Mouse (Mus musculus) heart, adult 18-20 months (tissue): ENCODE results near the gene Adck1. TPM values are rescaled to one million over a fixed set of nuclear protein-coding genes. Genes with fewer than 3 reads are reported as not detected.

ENCODE experiments used
- DNase-seq, 2 experiments: peaks; one replicate each; pipeline ENCODE4 v3.0.0; 2021 to 2022; ENCODE audit warnings: mixed read lengths in 1 of 2
- total RNA-seq, 2 experiments: library from RNA; stranded (reverse); gene quantifications; 2 replicates each; pipeline ENCODE4 v1.2.3; 2021

Gene Adck1
- total RNA-seq, 2 experiments from 2014 or later: 23.4 to 28.1 TPM

DNA sequence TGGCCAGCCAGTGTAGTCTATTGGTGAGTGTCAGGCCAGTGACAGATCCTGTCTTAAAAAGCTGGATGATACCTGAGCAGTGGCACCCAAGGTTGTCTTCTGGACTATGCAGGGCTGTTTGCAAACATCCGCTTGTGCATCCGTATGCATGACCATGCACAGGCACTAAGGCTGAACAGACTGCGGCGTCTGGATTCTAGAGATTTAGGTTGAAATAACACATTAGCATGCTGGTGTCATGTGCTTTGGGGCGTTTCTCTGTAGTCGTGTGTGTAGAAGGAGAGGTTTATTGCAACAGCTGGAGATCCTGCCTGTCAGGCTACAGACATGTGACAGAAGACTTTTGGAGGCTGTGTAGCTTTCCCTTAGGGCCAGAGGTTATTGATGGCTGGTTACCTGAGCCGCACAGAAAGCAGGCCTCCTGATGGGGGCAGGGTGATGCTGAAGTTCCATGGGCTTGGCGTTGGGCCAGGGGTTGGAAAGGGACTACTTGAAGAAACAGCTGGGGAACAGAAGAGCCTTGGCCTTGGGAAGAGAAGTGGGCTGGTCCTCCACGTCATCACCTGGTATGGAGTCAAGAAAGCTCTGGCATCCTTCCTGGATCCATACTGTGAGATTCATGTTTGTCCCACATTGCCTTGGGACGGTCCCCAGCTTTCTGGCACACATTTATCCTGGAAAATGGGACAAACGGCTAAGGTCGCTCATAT lies 59.7 kb downstream of the Adck1 start:
- peak; percentile 27 to 35 for DNase-seq

DNA sequence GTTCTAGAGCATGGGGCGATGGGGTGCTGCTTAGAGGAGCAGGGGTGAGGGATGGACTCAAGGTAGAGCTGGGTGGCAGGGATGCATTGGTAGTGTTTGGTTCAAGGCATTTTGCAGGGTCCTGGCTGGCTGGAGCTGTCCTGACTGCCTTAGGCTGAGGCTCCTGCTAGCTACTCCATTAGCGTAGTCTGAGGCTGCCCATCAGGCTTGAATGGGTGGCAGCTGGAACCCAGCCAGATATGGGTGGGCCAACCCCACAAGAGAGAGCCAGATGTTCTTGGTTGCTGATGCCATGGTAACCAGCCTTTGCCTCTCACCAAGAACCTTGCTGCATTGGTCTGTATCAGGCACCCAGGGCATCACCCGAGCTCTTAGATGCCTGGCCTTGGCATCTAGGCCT lies 66.6 kb downstream of the Adck1 start:
- no peak for DNase-seq

DNA sequence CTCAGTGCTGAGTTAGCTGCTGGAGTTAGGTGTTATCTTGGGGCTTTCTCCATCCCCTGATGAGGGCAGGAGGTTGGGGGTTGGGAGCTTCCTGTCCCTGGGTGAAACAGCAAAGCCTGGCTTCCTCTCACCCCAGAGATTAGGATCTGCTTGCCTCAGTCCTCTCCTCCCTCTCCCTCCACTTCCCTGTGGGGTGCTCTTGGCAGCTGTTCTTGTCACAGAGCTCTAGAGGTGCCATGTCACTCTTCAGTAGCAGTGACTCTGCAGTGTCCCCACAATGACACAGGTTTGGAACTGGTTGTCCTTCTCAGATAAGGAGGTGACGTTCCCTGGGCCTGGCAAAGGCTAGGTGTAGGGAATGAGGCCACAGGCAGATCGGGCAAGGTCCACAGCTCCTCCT lies 68.4 kb downstream of the Adck1 start:
- peak; percentile 58 to 75 for DNase-seq

DNA sequence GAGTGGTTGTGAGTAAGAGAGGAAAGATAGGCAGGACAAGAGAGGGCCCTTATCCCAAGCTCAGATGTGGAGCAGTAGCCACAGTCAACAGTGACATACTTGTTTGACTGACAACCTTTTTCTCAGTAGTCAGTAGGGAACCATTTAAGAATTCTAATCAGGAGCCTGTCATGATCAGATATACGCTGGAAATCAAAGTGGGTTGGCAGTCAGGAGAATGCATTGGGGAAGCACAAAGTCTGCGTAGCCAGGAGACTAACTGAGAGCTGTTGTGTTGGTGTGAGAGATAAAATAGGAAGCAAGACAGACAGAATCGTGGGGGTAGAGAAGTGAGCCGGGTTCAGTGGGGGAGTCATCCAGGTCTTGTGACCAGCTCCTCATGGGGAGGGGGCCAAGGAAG lies 71.9 kb downstream of the Adck1 start:
- DNase-seq: no peak

DNA sequence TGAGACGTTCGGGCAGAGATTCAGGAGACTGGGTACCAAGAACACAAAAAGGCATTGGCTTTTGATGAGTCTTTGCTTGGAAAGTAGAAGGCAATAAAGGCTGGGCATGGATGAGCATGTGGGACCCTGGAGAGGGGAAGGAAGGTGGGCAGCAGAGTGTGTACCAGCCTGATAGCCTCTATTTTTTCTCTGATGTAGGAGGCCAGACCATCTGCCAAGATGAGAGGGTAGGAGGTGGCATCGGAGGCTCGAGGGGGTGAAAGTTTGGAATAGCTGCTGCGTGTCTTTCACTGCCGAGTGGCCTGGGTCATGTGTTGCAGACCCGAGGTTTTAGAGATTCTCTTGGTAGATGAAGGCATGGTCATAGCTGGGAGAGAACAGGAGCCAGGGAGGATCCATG lies 72.8 kb downstream of the Adck1 start:
- DNase-seq: no peak

DNA sequence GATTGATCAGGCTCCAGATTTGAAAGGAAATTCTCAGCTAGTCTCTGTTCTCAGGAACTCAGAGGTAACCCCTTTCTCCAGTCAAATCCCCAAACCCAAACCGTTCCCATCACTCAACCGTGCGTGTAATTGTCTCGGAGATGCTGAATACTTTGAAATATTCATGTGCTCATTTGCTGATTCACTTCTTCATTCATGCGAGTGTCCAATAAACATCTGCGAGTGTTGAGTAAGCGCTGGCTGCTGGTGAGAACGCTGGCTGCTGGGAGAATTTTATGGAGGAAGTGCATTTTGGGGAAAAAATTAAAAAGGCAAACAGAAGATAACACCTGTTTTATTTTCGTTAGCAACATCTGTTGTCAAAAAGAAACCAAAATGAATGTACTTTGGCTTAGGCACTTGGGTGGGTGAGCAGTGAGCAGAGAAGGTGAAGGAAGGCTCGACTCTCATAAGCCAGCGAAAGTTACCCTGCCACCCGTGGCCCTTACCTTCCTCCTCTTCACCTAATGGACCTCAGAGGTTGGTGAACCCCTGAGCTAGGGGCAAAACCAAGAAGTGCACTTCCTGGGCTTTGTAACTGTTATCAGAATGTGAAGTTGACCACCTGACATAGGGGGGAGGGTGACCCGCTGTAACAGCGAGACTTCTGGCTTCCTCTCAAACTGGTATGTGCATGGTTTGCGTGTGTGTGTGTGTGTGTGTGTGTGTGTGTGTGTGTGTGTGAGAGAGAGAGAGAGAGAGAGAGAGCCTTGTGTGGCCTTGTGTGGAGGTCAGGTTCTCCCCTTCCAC lies 76.8 kb downstream of the Adck1 start:
- no peak for DNase-seq

DNA sequence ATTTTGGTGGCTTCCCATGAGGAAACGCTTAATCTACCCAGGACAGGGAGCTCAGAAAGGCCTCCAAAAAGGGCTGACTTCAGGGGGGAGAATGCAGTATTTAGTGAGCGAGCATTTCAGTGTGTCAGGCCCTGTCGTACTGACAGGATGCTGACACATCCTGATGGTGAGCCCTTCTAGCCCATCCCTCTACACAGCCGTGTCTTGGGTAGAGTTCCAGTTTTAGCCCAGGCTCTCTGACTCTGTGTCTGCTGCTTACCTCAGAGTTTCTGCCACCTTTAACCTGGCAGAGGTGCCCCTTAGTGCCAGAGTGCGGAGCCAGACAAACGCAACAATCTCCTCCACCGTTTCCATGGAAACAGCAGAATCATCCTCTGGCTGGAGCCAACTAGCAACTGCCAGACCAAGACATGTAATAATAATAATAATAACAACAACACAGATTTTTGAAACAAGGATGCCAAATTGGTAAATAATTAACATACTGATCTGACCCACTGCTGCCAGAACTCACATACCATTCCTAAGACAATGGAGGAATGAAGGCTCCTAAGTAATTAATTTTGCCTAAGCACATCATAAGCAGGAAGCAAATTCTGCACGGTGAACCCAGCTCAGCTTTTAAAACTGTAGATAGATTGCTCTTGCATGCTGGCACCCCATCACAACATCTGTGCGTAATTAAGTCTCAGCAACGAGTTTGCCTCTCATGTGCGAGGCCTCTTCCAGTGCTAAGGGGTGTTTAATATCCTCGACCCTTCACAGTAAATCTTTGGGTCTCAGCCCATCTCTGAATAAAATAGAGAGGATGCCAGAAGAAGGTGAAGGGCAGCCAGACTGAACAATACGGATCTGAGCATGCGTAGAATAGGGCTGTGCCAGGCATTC lies 81.8 kb downstream of the Adck1 start:
- DNase-seq: no peak

DNA sequence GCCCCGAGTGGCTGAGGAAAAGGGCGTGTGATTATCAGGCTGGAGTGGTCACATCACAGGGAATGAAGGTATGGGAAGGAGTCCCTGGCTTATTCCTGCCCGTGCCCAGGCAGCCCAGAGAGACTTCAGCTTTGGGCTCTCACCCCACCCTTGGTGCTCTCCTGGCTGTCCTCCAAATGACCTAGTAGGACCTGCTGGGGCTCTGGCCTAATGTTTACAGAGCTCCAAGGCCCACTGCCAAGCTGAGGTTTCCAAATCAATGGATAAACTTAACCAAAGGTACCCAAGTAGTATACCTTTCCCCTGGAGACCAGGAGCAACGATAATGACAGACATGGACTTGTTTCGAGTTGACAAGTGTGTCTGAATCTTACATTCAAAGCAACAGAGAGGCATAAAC lies 83.7 kb downstream of the Adck1 start:
- DNase-seq: peak; percentile 37 to 44

DNA sequence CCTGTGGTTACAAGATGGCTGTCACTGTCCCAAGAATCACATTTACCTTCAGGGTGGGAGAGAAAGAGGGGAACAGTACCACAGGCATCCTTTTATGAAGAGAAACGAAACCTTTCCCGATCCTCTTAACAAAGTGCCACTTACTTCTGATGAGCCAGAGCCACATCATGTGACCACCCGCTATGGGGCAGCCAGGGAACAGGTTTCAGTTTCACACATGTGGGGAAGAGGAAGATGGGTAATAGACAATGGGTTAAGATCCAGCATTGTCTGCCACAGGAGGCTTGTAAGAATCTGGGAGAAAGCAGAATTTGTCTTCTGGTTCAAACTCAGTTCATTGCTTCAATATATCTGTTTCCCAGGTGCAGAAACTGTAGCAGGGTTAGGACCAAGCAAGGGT lies 85.1 kb downstream of the Adck1 start:
- no peak for DNase-seq

DNA sequence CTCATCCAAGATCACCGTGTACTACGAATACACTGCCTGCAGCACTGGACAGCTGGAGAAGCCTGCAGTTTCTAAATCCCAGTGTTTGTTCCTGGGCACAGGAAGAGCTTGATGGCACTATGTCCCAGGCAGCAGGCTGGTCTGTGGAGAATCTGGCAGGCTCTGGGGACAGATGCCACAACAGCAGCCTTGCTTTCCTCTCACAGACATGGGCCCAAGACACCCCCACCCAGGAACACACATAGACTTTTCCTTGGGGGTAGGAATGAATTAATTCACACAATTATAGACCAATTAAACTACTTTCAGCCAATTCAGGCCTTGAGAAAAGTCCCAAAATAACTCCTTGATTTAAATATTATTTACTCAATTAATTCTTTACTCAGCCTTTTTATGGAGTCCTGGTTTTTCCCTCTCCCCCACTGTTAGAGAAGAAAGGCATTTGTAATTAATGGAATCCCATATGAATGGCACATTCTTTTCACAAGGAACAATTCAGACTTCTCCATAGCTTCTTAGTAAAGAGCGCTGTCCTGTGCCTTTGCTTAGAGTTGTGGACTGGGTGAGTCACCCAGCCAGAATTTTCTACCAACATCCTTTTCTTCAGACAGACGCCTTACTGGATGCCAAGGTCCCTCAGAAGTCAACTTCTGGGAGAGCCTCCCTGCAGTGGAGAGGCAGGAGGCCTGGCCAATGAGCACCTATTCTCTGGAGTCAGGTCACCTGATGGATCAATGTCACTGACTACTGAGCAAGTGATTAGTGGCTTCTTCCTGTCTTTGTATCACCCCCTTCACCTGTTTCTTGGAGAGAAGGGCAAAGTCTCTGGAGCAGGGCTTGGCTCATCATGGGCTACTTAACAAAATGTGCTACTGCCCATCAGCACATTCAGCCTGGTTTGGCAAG lies 90.6 kb downstream of the Adck1 start:
- no peak for DNase-seq

DNA sequence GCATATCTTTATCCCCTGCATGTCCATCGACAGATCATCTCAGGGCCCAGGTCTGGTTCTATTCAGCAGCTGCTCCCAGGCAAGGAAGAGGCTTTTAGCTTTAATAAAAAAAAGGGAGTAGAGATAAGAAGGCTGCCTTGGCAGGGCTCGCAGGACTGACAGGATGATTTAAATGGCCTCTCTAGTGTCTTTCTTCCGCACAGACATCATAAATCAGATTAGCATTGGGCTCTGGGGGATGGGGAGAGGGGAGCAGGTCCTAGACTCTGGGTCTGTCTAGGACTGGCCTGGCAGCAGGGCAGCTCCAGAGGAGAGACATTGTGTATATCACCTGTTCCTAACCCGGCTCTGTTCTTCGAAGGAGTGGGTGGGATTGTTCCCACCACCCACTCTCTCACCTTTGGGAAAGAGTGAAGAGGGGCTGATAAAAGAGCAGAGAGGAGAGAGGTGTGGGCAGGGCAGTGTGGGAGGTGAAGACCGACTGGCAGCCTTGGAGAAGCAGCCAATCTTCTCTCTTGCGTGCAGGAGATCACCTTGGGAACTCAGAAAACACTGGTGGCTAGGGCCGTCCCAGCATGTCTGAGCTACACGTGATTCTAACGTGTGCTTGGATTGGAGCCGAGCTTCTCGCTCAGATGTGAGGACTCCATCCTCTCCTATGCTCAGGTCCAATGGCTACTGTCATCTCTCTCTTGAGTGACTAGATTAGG lies 94.5 kb downstream of the Adck1 start:
- DNase-seq: no peak

DNA sequence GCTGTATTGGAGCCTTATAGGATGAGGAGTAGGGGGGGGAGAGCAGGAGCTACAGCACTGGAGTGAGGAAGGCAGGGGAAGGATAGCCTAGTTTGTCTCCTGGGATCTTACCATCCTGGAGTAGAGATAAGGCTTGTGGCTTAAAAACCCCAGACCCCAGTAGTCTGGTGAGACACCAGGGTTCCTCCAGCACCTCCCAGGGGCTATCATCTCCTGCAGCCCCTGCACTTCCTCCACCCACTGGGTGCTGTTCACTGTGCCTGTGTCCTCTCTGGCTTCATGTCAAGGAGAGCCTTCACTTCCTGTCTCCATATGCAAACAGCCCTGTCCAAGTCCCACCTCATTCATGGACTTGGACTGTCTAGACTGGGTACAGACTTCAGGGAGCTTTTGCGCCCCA lies 96.7 kb downstream of the Adck1 start:
- no peak for DNase-seq

DNA sequence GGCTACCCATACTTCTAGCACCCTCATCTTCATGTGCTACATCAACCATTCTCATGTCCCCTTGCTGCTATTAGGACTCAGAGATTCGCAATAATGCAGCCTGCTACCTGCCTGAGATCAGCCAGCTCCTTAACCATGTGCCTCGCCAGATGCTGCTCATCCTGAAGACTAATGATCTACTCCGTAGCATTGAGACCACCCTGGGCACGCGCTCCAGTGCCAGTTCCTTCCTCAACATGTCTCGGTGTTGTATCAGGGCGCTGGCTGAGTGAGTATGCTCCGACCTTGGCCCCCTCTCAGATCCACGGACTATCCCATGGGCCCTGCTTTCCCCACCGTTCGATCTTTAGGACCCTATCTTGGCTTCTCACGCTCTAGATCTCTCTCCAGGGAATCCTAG lies 98.6 kb downstream of the Adck1 start:
- no peak for DNase-seq

DNA sequence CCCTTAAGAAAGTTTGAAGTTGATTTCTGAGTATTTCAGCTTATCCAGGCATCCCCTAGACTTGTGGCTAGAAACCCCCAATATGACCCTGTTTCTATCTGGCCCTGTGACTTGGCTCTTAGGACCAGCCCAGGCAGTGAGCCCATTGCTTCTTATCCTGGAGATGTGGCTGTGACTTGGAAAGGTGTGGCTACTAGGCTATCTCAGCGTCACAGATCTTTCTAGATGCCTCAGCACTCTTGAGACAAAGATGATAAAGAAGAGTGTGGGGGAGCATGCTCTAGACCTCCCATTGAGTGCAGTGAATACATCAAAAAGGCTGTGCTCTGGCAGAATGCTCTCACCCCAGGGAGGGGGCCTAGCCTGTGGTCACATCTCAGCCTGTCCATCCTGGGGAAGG lies 99.1 kb downstream of the Adck1 start:
- DNase-seq: no peak

DNA sequence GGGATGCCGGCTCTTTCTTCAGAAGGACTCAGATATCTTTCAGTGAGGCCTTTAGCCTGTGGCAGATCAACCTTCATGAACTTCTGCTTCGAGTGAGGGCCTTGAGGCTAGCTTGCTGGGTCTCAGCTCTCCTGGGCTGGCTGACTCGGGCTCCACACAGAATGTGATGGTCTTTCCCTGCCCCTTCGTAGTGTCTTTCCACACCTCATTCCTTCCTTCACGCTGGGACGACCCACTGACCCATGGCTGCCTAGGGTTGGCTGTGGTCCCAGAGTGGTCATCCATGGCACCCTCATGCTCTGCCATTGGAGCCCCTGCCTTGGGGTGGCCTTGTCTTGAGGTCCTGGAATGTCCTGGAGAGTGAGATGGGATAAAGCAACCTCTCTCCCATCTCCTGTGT lies 100.7 kb downstream of the Adck1 start:
- DNase-seq: no peak

DNA sequence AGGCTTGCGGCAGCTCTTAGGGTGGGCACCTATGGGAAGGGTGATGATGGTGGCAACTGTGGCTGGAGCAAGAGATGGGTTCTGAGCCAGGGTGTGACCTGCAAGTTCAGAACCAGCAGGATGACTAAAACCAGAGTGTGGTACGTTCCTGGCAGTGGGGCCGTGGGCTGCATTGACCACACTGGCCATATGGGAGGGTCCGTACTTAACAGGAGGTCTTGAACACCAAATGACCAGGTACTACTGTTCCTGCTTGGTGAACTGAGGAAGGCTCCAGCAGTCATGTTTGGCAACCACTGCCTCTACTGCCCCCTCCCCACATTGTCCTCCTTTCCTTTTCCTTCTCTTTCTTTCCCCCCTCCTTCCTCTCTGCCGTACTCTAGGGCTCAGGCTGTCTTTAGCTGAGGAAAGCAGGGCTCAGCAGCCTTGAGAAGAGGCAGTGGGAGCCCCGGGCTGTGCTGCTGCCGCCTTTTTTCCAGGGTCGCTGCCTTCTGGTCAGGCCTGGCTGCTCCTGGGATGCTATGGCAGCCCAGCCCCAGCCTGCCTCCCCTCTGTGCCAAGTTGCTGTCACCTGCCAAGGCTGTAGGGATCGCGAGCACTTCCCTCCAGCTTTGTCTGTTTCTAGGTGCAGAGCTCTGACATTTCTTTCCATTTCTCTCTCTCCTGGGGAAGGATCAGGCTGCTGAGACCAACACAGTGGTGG lies 103.4 kb downstream of the Adck1 start:
- DNase-seq: no peak

DNA sequence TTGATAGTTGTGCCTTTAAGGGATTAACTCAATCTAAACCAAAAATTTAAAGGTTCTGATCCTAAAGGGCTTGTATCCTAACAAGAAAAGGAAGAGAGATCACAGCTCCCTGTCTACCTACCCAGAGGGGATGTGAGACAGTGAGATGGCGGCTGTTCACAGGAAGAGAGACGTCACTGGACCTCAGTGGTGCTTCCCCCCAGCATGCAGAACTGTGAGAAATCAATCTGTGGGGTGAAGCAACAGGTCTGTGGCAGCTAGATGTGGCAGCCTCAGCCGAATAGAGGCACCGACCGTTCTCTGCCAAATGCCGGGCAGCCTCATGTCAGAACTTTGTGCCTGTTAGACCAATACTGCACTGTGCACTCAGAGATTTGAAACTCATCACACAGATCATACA lies 106.4 kb downstream of the Adck1 start:
- no peak for DNase-seq

DNA sequence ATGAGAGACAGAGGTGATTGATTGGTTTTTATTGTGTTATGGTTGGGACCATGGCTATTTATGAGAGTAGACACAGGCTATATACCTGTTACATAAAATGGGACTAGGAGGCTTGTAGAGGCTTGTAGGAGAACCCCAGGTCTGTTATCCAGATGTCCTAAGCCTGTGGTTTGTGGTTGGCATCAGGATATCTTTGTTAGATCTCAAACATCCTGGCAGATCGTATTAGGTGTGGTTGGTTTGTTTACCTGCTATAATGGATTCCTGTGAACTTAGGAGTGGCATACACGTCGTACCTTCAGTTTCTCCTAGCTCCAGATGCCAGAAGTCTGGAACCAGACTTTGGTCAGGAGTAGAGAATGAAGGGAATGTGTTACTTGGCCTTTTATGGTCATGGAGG lies 106.9 kb downstream of the Adck1 start:
- no peak for DNase-seq

DNA sequence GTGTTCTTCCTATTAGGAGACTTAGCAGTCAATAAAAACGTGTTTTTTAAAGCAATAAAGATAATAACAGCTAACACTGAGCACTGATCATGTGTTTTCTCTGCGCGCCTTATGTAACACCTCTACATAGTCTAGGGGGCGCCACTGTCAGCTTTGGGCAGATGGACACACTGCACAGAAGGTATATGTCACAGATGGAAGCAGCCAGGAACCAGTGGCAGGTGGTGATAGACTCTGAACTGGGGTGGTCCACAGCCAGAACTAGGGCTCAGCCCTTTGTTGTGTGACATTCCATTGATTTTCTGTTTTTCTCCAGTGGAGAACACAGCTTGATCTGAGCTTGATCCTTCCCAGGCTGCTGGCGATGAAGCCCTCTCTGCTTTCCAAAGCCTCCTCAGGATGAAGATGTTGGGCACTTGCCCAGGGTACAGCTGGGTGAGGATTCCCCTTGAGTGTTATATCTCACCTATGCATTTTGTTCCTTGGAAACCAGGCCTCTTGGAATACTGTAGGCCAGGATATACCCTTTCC lies 107.6 kb downstream of the Adck1 start:
- DNase-seq: peak; percentile 9 to 11

DNA sequence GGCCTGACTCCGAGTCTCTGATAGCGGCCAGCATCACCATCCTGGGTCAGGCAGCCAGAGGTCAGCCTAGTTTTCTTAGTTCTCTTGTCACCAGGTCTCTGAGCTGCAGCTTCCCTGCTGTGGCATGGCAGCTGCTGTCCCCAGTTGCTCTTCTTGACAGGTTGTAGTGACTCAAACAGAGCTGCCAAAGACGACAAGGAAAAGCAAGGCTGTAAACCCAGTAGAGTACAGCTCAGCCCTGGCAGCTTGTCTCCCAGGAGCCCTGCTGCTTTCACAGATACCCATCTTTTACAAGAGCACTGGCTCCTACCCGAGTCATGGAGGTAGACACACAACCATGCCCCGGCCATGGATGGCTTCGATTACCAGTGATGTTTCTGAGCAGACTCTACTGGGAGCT lies 108.3 kb downstream of the Adck1 start:
- DNase-seq: no peak
